14 mouse cellular contexts compared by ENCODE assay signal in genomic region chr15:83095950-83096349, GRCm38 (mm10). TPM values are rescaled to one million over a fixed set of nuclear protein-coding genes. Genes with fewer than 3 reads are reported as not detected.
DNase-seq lines count a peak whose midpoint lies in the region; ATAC-seq and TF ChIP-seq lines count a peak whose summit lies in the region.
"Had no signal": no experiment of that assay in that cellular context is flagged by ENCODE, and none has a peak within 500 bp of the region (broad histone marks: within the 10 kb centered on the region; RNA-seq: fewer than 3 reads in every experiment).

No protein-coding gene starts in this region.

- peaks cover 2% of the 10 kb centered on the region; the same call in 1 of the 2 replicates for H3K79me2 ChIP-seq in MEL (ENCODE audit: control insufficient read depth, insufficient read depth, low read length, poor library complexity)

- no peak for ATAC-seq in forebrain, postnatal 0 days
- no peak for ATAC-seq in forebrain, embryonic 15.5 days (replicated peaks)
- ATAC-seq in lung, postnatal 0 days, result no peak
- ATAC-seq in neutrophil, adult 5-6 weeks (ENCODE audit: extremely low read depth, insufficient number of reproducible peaks, low FRiP score, poor library complexity, severe bottlenecking), result peak; percentile 42; the same call in 1 of the 2 replicates

- H3K4me3 ChIP-seq in forebrain, postnatal 0 days (ENCODE audit: low read depth, low read length), result no peak overlapping the region
- no peak overlapping the region for H3K4me3 ChIP-seq in forebrain, embryonic 15.5 days
- no peak overlapping the region for H3K4me3 ChIP-seq in lung, postnatal 0 days (ENCODE audit: low read depth, low read length)
- no peak overlapping the region for H3K4me3 ChIP-seq in MEL (ENCODE audit: control insufficient read depth in 1 of 2, insufficient read depth in 1 of 2, low read depth in 2 of 2, low read length in 2 of 2)
- H3K4me3 ChIP-seq: forebrain, embryonic 12.5 days; stomach, embryonic 15.5 days had no signal

- H3K4me2 ChIP-seq in forebrain, postnatal 0 days (ENCODE audit: low read depth), result no peak overlapping the region
- no peak overlapping the region for H3K4me2 ChIP-seq in forebrain, embryonic 15.5 days (replicated peaks)
- H3K4me2 ChIP-seq in lung, postnatal 0 days (replicated peaks; ENCODE audit: low read depth, low read length), result no peak overlapping the region
- H3K4me2 ChIP-seq: forebrain, embryonic 12.5 days; stomach, embryonic 15.5 days had no signal

- no peaks in the 10 kb centered on the region for H3K27me3 ChIP-seq in forebrain, postnatal 0 days (ENCODE audit: insufficient read depth, low read length)
- H3K27me3 ChIP-seq in forebrain, embryonic 15.5 days, result no peaks in the 10 kb centered on the region
- H3K27me3 ChIP-seq in lung, postnatal 0 days (replicated peaks; ENCODE audit: insufficient read depth, low read length), result no peaks in the 10 kb centered on the region
- H3K27me3 ChIP-seq in MEL (ENCODE audit: control insufficient read depth in 1 of 2, insufficient read depth in 2 of 2, low read length in 2 of 2), result no peaks in the 10 kb centered on the region
- H3K27me3 ChIP-seq: stomach, embryonic 15.5 days had no signal

- peak; percentile 86 for TF ChIP-seq RAD21 in MEL (IDR thresholded peaks at IDR 0.05; ENCODE audit: low read depth, low read length)

- H3K27ac ChIP-seq in forebrain, postnatal 0 days (ENCODE audit: low read depth, low read length), result no peak overlapping the region
- H3K27ac ChIP-seq in forebrain, embryonic 15.5 days (replicated peaks), result no peak overlapping the region
- no peak overlapping the region for H3K27ac ChIP-seq in lung, postnatal 0 days (ENCODE audit: low read length)
- no peak overlapping the region for H3K27ac ChIP-seq in MEL (ENCODE audit: control insufficient read depth, low read depth, low read length)
- H3K27ac ChIP-seq: forebrain, embryonic 12.5 days; stomach, embryonic 15.5 days had no signal

- TF ChIP-seq EP300 in lung, postnatal 0 days (IDR thresholded peaks at IDR 0.05), result no peak
- no peak for TF ChIP-seq EP300 in MEL (IDR thresholded peaks at IDR 0.05; ENCODE audit: low read depth in 1 of 2, low read length in 2 of 2)

- no peak for TF ChIP-seq POLR2A in MEL (IDR thresholded peaks at IDR 0.05; ENCODE audit: control insufficient read depth in 1 of 2, insufficient read depth in 1 of 2, low read depth in 1 of 2, low read length in 2 of 2, poor library complexity in 1 of 2)

- H3K9me3 ChIP-seq in forebrain, postnatal 0 days (ENCODE audit: low read length), result no peaks in the 10 kb centered on the region
- H3K9me3 ChIP-seq in forebrain, embryonic 15.5 days, result no peaks in the 10 kb centered on the region
- no peaks in the 10 kb centered on the region for H3K9me3 ChIP-seq in lung, postnatal 0 days (ENCODE audit: low read length)
- H3K9me3 ChIP-seq in MEL (replicated peaks; ENCODE audit: insufficient read depth, low read length), result no peaks in the 10 kb centered on the region
- H3K9me3 ChIP-seq: forebrain, embryonic 12.5 days; G1E; stomach, embryonic 15.5 days had no signal

- DNase-seq in forebrain, postnatal 0 days, result no peak
- no peak for DNase-seq in lung, postnatal 0 days (ENCODE audit: low spot score)
- DNase-seq in lung, adult 18-20 months, result no peak
- DNase-seq in MEL (ENCODE audit: low read depth, low spot score), result peak; percentile 74
- DNase-seq in layer of hippocampus, postnatal 36 days, result no peak
- DNase-seq in spleen, postnatal 4 days (ENCODE audit: low spot score in 2 of 2), result no peak
- DNase-seq: adrenal gland, postnatal 10 days; cerebellum, postnatal 36 days; kidney, adult 8-10 months had no signal

- no peaks in the 10 kb centered on the region for H3K36me3 ChIP-seq in forebrain, postnatal 0 days (ENCODE audit: insufficient read depth)
- no peaks in the 10 kb centered on the region for H3K36me3 ChIP-seq in forebrain, embryonic 15.5 days
- H3K36me3 ChIP-seq in lung, postnatal 0 days (ENCODE audit: insufficient read depth, low read length), result no peaks in the 10 kb centered on the region
- no peaks in the 10 kb centered on the region for H3K36me3 ChIP-seq in MEL (ENCODE audit: control insufficient read depth in 1 of 2, insufficient read depth in 2 of 2, low read length in 2 of 2)
- H3K36me3 ChIP-seq: forebrain, embryonic 12.5 days; G1E; stomach, embryonic 15.5 days had no signal

- TF ChIP-seq CTCF in forebrain, postnatal 0 days (IDR thresholded peaks at IDR 0.05; ENCODE audit: low read depth), result peak; percentile 47
- peak; percentile 54 for TF ChIP-seq CTCF in lung, postnatal 0 days (IDR thresholded peaks at IDR 0.05)
- peak; percentile 57 to 86 (median 85) for TF ChIP-seq CTCF in MEL (IDR thresholded peaks at IDR 0.05 in 2 of 3, conservative IDR thresholded peaks at IDR 0.05 in 1 of 3; ENCODE audit: control insufficient read depth in 1 of 3, insufficient read depth in 1 of 3, low read depth in 2 of 3, low read length in 3 of 3, poor library complexity in 1 of 3, severe bottlenecking in 1 of 3)

- H3K9ac ChIP-seq in forebrain, postnatal 0 days, result no peak overlapping the region
- no peak overlapping the region for H3K9ac ChIP-seq in forebrain, embryonic 15.5 days (replicated peaks)
- no peak overlapping the region for H3K9ac ChIP-seq in lung, postnatal 0 days (replicated peaks; ENCODE audit: low read depth)
- H3K9ac ChIP-seq in MEL (ENCODE audit: control insufficient read depth, low read depth, low read length, poor library complexity, severe bottlenecking), result no peak overlapping the region
- H3K9ac ChIP-seq: forebrain, embryonic 12.5 days; stomach, embryonic 15.5 days had no signal

- WGBS in forebrain, postnatal 0 days, result 38% methylated on average over 2 of the region's 2 CpGs
- WGBS in forebrain, embryonic 15.5 days, result 41% methylated on average over 2 of the region's 2 CpGs
- 30% methylated on average over 2 of the region's 2 CpGs for WGBS in lung, postnatal 0 days

- H3K4me1 ChIP-seq in forebrain, postnatal 0 days (ENCODE audit: insufficient read depth), result 0 out of 2 replicates have a peak, but pooled peaks cover 5% of the 10 kb centered on the region
- peaks cover 13% of the 10 kb centered on the region for H3K4me1 ChIP-seq in forebrain, embryonic 15.5 days
- H3K4me1 ChIP-seq in lung, postnatal 0 days (ENCODE audit: insufficient read depth, low read depth, low read length), result peaks cover 9% of the 10 kb centered on the region; the same call in 1 of the 2 replicates
- H3K4me1 ChIP-seq in MEL (ENCODE audit: control insufficient read depth in 1 of 2, insufficient read depth in 2 of 2, low read length in 2 of 2), result peaks cover under 1 to 3% of the 10 kb centered on the region in 2 experiments; a peak in 2 of 4 replicates

TF ChIP-seq in MEL, 35 proteins besides CTCF, POLR2A, EP300 and RAD21 (continues in another document):
- no peak for TF ChIP-seq GABPA (IDR thresholded peaks at IDR 0.05; ENCODE audit: low read depth, low read length)
- no peak for TF ChIP-seq UBTF (IDR thresholded peaks at IDR 0.05; ENCODE audit: borderline replicate concordance, insufficient read depth, low read depth, low read length)
- TF ChIP-seq NELFE (IDR thresholded peaks at IDR 0.05; ENCODE audit: low read depth, low read length), result no peak
- peak; percentile 36; the same call in 1 of the 2 replicates for TF ChIP-seq ZNF384 (IDR thresholded peaks at IDR 0.05; ENCODE audit: low read depth, low read length)
- TF ChIP-seq GATA1 (IDR thresholded peaks at IDR 0.05; ENCODE audit: low read depth, low read length), result no peak
- TF ChIP-seq ZC3H11A (IDR thresholded peaks at IDR 0.05; ENCODE audit: low read depth, low read length), result peak; percentile 70
- TF ChIP-seq SMC3 (IDR thresholded peaks at IDR 0.05; ENCODE audit: low read depth, low read length), result peak; percentile 86
- TF ChIP-seq TAL1 (IDR thresholded peaks at IDR 0.05; ENCODE audit: low read length), result no peak
- no peak for TF ChIP-seq MAFK (IDR thresholded peaks at IDR 0.05; ENCODE audit: borderline replicate concordance, low read depth, low read length)
- no peak for TF ChIP-seq POLR2AphosphoS2 (IDR thresholded peaks at IDR 0.05; ENCODE audit: low read length)
- no peak for TF ChIP-seq CHD2 (IDR thresholded peaks at IDR 0.05; ENCODE audit: low read length)

RNA-seq across cellular contexts. Expression of gene Serhl, which starts 6.6 kb away (rescaled TPM):
- 7.2 and 11.9 TPM in 2 replicates for total RNA-seq in forebrain, postnatal 0 days (2014; rRNA removed)
- polyA plus RNA-seq in forebrain, postnatal 0 days (2015; fragmentation: Nextera tagmentation; extraction: Ambion mirVana), result 39.1 and 42.6 TPM in 2 replicates
- 31.3 and 35.9 TPM in 2 replicates for polyA plus RNA-seq in forebrain, embryonic 15.5 days (2015; fragmentation: Nextera tagmentation; extraction: Ambion mirVana)
- 50.9 and 53.9 TPM in 2 replicates for polyA plus RNA-seq in lung, postnatal 0 days (2015; fragmentation: Nextera tagmentation; extraction: Ambion mirVana)
- 19.5 and 19.6 TPM in 2 replicates for total RNA-seq in MEL (2012; rRNA removed)
- 10 to 100 TPM in 1 of 2 experiments, not detected in 1; 57.3 TPM for polyA plus RNA-seq in MEL (2012; ENCODE audit: insufficient read depth in 1 of 2, insufficient read length in 2 of 2, low read depth in 1 of 2, low replicate concordance in 2 of 2, missing spikeins in 1 of 2)
- total RNA-seq in neutrophil, adult 5-6 weeks (2017), result 16.6 and 20.3 TPM in 2 replicates
- 10 to 100 TPM in 1 of 2 experiments, 1 to 10 TPM in 1; 9.3 to 10.1 TPM for total RNA-seq in layer of hippocampus, postnatal 36 days (2021)

RNA-seq across cellular contexts. Expression of gene Rrp7a, which starts 26.7 kb away (rescaled TPM):
- 104 and 122 TPM in 2 replicates for total RNA-seq in forebrain, postnatal 0 days (2014; rRNA removed)
- polyA plus RNA-seq in forebrain, postnatal 0 days (2015; fragmentation: Nextera tagmentation; extraction: Ambion mirVana), result 89.5 and 94.9 TPM in 2 replicates
- polyA plus RNA-seq in forebrain, embryonic 15.5 days (2015; fragmentation: Nextera tagmentation; extraction: Ambion mirVana), result 72.4 and 72.9 TPM in 2 replicates
- 38.2 and 40.2 TPM in 2 replicates for polyA plus RNA-seq in lung, postnatal 0 days (2015; fragmentation: Nextera tagmentation; extraction: Ambion mirVana)
- 134 and 155 TPM in 2 replicates for total RNA-seq in MEL (2012; rRNA removed)
- polyA plus RNA-seq in MEL (2012; ENCODE audit: insufficient read depth in 1 of 2, insufficient read length in 2 of 2, low read depth in 1 of 2, low replicate concordance in 2 of 2, missing spikeins in 1 of 2), result 100 to 1,000 TPM; 283 to 483 TPM
- total RNA-seq in neutrophil, adult 5-6 weeks (2017), result 41.4 and 43.3 TPM in 2 replicates
- total RNA-seq in layer of hippocampus, postnatal 36 days (2021), result 100 to 1,000 TPM; 150 to 152 TPM

RNA-seq across cellular contexts. Expression of gene Poldip3, which starts 53.2 kb away (rescaled TPM):
- total RNA-seq in forebrain, postnatal 0 days (2014; rRNA removed), result 86.6 and 100 TPM in 2 replicates
- polyA plus RNA-seq in forebrain, postnatal 0 days (2015; fragmentation: Nextera tagmentation; extraction: Ambion mirVana), result 95.9 and 103 TPM in 2 replicates
- polyA plus RNA-seq in forebrain, embryonic 15.5 days (2015; fragmentation: Nextera tagmentation; extraction: Ambion mirVana), result 157 and 159 TPM in 2 replicates
- 77.0 and 78.8 TPM in 2 replicates for polyA plus RNA-seq in lung, postnatal 0 days (2015; fragmentation: Nextera tagmentation; extraction: Ambion mirVana)
- total RNA-seq in MEL (2012; rRNA removed), result 104 and 113 TPM in 2 replicates
- 100 to 1,000 TPM in 1 of 2 experiments, not detected in 1; 123 TPM for polyA plus RNA-seq in MEL (2012; ENCODE audit: insufficient read depth in 1 of 2, insufficient read length in 2 of 2, low read depth in 1 of 2, low replicate concordance in 2 of 2, missing spikeins in 1 of 2)
- 115 and 129 TPM in 2 replicates for total RNA-seq in neutrophil, adult 5-6 weeks (2017)
- 10 to 100 TPM; 81.4 to 92.1 TPM for total RNA-seq in layer of hippocampus, postnatal 36 days (2021)
